Mouse (Mus musculus) cerebellum, adult 2 months (tissue): ENCODE results near the gene Kctd12. TPM values are rescaled to one million over a fixed set of nuclear protein-coding genes. Genes with fewer than 3 reads are reported as not detected.
A peak's percentile ranks its signal among the peaks of the same experiment; 100 is the strongest.

Source experiments
- DNase-seq, 2 experiments: peaks; one replicate each; pipeline ENCODE4 v3.0.0; 2021
- H3K27ac ChIP-seq: fragments of 200-500 bp; 2 replicates; pipeline ENCODE4 v1.5.1; 2012; ENCODE audit warnings: low read length, control low read depth, inconsistent platforms; ENCODE audit not compliant: insufficient read depth
- H3K27me3 ChIP-seq: fragments of 200-500 bp; 2 replicates; pipeline ENCODE4 v1.6.1; 2012; ENCODE audit warnings: inconsistent platforms, mild to moderate bottlenecking, low read length, moderate library complexity; ENCODE audit not compliant: control insufficient read depth, insufficient read depth
- H3K4me1 ChIP-seq: fragments of 200-500 bp; 2 replicates; pipeline ENCODE4 v1.6.1; 2011; ENCODE audit warnings: low read length; ENCODE audit not compliant: control insufficient read depth, insufficient read depth
- H3K4me3 ChIP-seq: fragments of 200-500 bp; replicated peaks from 2 replicates; pipeline ENCODE3; 2011; ENCODE audit warnings: mild to moderate bottlenecking, low read depth, low read length, control low read depth; ENCODE audit not compliant: insufficient read depth
- CTCF ChIP-seq: fragments of 200-500 bp; IDR thresholded peaks from 2 replicates; pipeline ENCODE4 v1.5.1; 2011; ENCODE audit warnings: low read depth, mild to moderate bottlenecking, control low read depth, low read length, moderate library complexity, borderline replicate concordance; ENCODE audit not compliant: insufficient read depth
- POLR2A ChIP-seq: fragments of 200-500 bp; IDR thresholded peaks from 2 replicates; pipeline ENCODE4 v1.6.1; 2011; ENCODE audit warnings: low read length, control low read depth, borderline replicate concordance; ENCODE audit not compliant: insufficient read depth
- WGBS: fragments of 180-500 bp; shearing (Covaris S2); methylation state at CpG from one replicate; pipeline ENCODE4 v1.1.7; 2018; 5-methylcytosine and 5-hydroxymethylcytosine counted together
- polyA plus RNA-seq: library from polyadenylated mRNA; depleted of rRNA; stranded (reverse); fragments of >200 nt; gene quantifications from 2 replicates; pipeline ENCODE4 v1.2.3, GENCODE M21; 2012

Gene Kctd12
- polyA plus RNA-seq, 1 experiment: 45.8 TPM

DNA sequence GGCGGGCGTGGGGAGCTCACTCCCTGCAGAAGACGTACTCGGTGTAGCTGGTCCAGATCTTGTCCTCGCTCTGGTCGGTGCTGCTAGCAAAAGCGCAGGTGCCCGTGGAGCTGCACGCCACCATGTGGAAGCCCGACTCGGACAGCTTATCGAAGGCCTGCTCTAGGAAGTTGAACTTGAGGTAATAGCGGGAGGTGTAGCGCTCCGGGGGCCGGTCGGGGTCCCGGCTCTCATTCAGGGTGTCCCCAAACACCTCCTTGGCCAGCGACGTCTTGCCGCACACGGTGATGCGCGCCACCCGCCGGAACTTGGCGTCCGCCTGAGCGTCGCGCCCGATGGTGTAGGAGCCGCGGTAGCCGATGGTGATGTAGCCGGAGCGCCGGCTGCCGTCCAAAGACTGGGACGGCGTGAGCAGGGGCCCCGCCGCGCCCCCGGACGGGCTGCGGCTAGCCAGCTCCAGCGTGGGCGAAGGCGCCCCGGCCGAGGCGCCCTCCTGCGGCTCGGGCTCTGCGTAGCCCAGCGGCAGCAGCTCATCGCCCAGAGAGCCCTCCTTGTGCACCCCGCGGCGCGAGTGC, 909 bp downstream of the Kctd12 start:
- Histone ChIP-seq H3K27ac (peak overlapping the region; percentile 94), H3K27me3 (no peaks in the 10 kb centered on the region), H3K4me1 (peaks cover 3% of the 10 kb centered on the region; the same call in 1 of the 2 replicates), H3K4me3 (peak overlapping the region; percentile 85)
- TF ChIP-seq CTCF (peak; percentile 49; the same call in 1 of the 2 replicates), POLR2A (no peak)
- under 1% methylated on average over 61 of the region's 62 CpGs for WGBS
- peak; percentile 82 for DNase-seq

GRCm38 (mm10) chr14:102980986-102981385, 1.5 kb downstream of the Kctd12 start:
- peaks cover 3% of the 10 kb centered on the region; the same call in 1 of the 2 replicates for H3K4me1 ChIP-seq
- no peak for TF ChIP-seq CTCF
- DNase-seq: no peak
- no peaks in the 10 kb centered on the region for H3K27me3 ChIP-seq
- 2% methylated on average over 14 of the region's 14 CpGs for WGBS
- peak overlapping the region; percentile 85 for H3K4me3 ChIP-seq
- H3K27ac ChIP-seq: peak overlapping the region; percentile 94

GRCm38 (mm10) chr14:102980481-102980880, 2.0 kb downstream of the Kctd12 start:
- H3K27me3 ChIP-seq: no peaks in the 10 kb centered on the region
- 4% methylated on average over 7 of the region's 7 CpGs for WGBS
- peaks cover 3% of the 10 kb centered on the region; the same call in 1 of the 2 replicates for H3K4me1 ChIP-seq
- DNase-seq: peak; percentile 51 to 68
- H3K27ac ChIP-seq: no peak overlapping the region
- peak overlapping the region; percentile 83 for H3K4me3 ChIP-seq
- TF ChIP-seq POLR2A: 0 out of 2 replicates have a peak, but pooled peaks have one; percentile 9
- TF ChIP-seq CTCF: peak; percentile 28; the same call in 1 of the 2 replicates

- Histone ChIP-seq H3K4me3 (peak overlapping the region; percentile 83), H3K27me3 (no peaks in the 10 kb centered on the region), H3K27ac (no peak overlapping the region), H3K4me1 (peaks cover 3% of the 10 kb centered on the region; the same call in 1 of the 2 replicates)
- peak; percentile 15 to 16 for DNase-seq
- no peak for TF ChIP-seq CTCF
- TF ChIP-seq POLR2A: no peak
- 1% methylated on average over 10 of the region's 10 CpGs for whole genome bisulfite sequencing
Observed at GRCm38 (mm10) chr14:102979831-102980230, 2.6 kb downstream of the Kctd12 start.

GRCm38 (mm10) chr14:102975865-102976264, 6.6 kb downstream of the Kctd12 start:
- Histone ChIP-seq H3K4me3 (no peak overlapping the region), H3K4me1 (peaks cover 3% of the 10 kb centered on the region; the same call in 1 of the 2 replicates), H3K27me3 (no peaks in the 10 kb centered on the region), H3K27ac (no peak overlapping the region)
- no peak for TF ChIP-seq CTCF
- TF ChIP-seq POLR2A: no peak
- no peak for DNase-seq
- 92% methylated on average over 6 of the region's 6 CpGs for WGBS

DNA sequence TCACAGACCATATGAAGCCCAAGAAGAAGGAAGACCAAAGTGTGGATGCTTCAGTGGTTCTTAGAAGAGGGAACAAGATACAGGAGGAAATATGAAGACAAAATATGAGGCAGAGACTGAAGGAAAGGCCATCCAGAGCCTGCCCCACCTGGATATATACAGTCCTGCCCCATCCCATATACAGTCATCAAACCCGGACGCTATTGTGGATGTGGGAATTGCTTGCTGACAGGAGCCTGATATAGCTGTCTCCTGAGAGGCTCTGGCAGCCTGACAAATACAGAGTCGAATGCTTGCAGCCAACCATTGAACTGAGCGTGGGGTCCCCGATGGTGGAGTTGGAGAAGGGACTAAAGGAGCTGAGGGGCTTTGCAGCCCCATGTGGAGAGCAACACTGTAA, 13.6 kb downstream of the Kctd12 start:
- no peak overlapping the region for H3K27ac ChIP-seq
- DNase-seq: no peak
- no peaks in the 10 kb centered on the region for H3K4me1 ChIP-seq
- no peaks in the 10 kb centered on the region for H3K27me3 ChIP-seq
- no peak overlapping the region for H3K4me3 ChIP-seq
- 29% methylated on average over 5 of the region's 5 CpGs for WGBS
- no peak for TF ChIP-seq POLR2A
- no peak for TF ChIP-seq CTCF

- WGBS: 73% methylated on average over 7 of the region's 7 CpGs
- no peaks in the 10 kb centered on the region for H3K4me1 ChIP-seq
- no peak for DNase-seq
- no peaks in the 10 kb centered on the region for H3K27me3 ChIP-seq
- TF ChIP-seq POLR2A: no peak
- TF ChIP-seq CTCF: no peak
- H3K27ac ChIP-seq: no peak overlapping the region
- H3K4me3 ChIP-seq: no peak overlapping the region
Observed at GRCm38 (mm10) chr14:102966241-102966640, 16.2 kb downstream of the Kctd12 start.

- no peak for DNase-seq
- Histone ChIP-seq H3K27ac (no peak overlapping the region), H3K27me3 (no peaks in the 10 kb centered on the region), H3K4me3 (no peak overlapping the region), H3K4me1 (no peaks in the 10 kb centered on the region)
- WGBS: 93% methylated on average over 1 of the region's 1 CpGs
- no peak for TF ChIP-seq CTCF
- TF ChIP-seq POLR2A: no peak
Observed at GRCm38 (mm10) chr14:102965841-102966240, 16.6 kb downstream of the Kctd12 start.
